Mouse (Mus musculus) embryonic stem cell, embryonic (primary cell): ENCODE results near the gene Tex44.

ENCODE experiments used
- CTCF ChIA-PET, 4 experiments: fragments of 300-600 bp in 2 of 4; fragments of 350-600 bp in 2 of 4; sonication (Branson Sonifier 250); formaldehyde crosslinking; loops; one replicate each; lab custom pipeline; 2022; ENCODE audit warnings: inconsistent platforms in 2 of 4; lab: Charles Lee
- POLR2A ChIA-PET, 4 experiments: fragments of 300-600 bp in 2 of 4; fragments of 350-600 bp in 2 of 4; sonication (Branson Sonifier 250); formaldehyde crosslinking; loops; one replicate each; lab custom pipeline; 2022; ENCODE audit warnings: antibody characterized with exemption in 4 of 4, inconsistent platforms in 1 of 4; lab: Charles Lee

The Tex44 gene

GRCm38 (mm10) chr1:86447596-86448171 is 21.6 kb downstream of the Tex44 start:
- POLR2A ChIA-PET, result interaction anchor here in 3 of 4 experiments (0.7 to 22.9 kb wide), 31 partner anchors 8 to 89 kb away, joined by 3 to 638 read pairs (median 4); partner anchors contain the start of genes Ptma (in 3 of the 3) and Ncl (in 1 of the 3)
- CTCF ChIA-PET, result interaction anchor here (0.6 to 1.3 kb wide), 17 partner anchors 17 to 594 kb away, joined by 3 to 7 read pairs (median 4); no protein-coding TSS in a partner anchor

- ChIA-PET CTCF (interaction anchor here in 3 of 4 experiments (0.6 to 1.3 kb wide), 12 partner anchors 8 to 595 kb away, joined by 3 to 7 read pairs (median 4); no protein-coding TSS in a partner anchor), POLR2A (interaction anchor here (0.7 to 22.9 kb wide), 33 partner anchors 9 to 89 kb away, joined by 3 to 638 read pairs (median 4); partner anchors contain the start of genes Ptma (in 3 of the 4) and Ncl (in 1 of the 4))
Observed at GRCm38 (mm10) chr1:86448272-86448671, 22.1 kb downstream of the Tex44 start.

- POLR2A ChIA-PET, result interaction anchor here in 3 of 4 experiments (0.5 to 16.3 kb wide), 17 partner anchors 9 to 1306 kb away, joined by 3 to 380 read pairs (median 5); partner anchors contain the start of genes Ptma (in 2 of the 3) and Atg16l1 (in 1 of the 3)
- CTCF ChIA-PET, result interaction anchor here in 3 of 4 experiments (0.5 to 1.3 kb wide), 4 partner anchors 18 to 146 kb away, joined by 3 read pairs; no protein-coding TSS in a partner anchor
Observed at GRCm38 (mm10) chr1:86449966-86450365, 23.8 kb downstream of the Tex44 start.

- ChIA-PET POLR2A (interaction anchor here in 3 of 4 experiments (0.5 to 16.3 kb wide), 25 partner anchors 9 to 1574 kb away, joined by 3 to 380 read pairs (median 5); partner anchors contain the start of gene Ptma (in 3 of the 3)), CTCF (interaction anchor here (0.6 to 2.1 kb wide), 9 partner anchors 12 to 112 kb away, joined by 3 to 6 read pairs (median 4); no protein-coding TSS in a partner anchor)
Observed at GRCm38 (mm10) chr1:86452713-86453112, 26.6 kb downstream of the Tex44 start.

- CTCF ChIA-PET, result interaction anchor here in 2 of 4 experiments (0.9 to 1.5 kb wide), 3 partner anchors 14 to 41 kb away, joined by 3 to 4 read pairs (median 3); no protein-coding TSS in a partner anchor
- POLR2A ChIA-PET, result interaction anchor here (0.6 to 16.3 kb wide), 18 partner anchors 9 to 121 kb away, joined by 3 to 380 read pairs (median 4); partner anchors contain the start of genes Ncl (in 1 of the 4) and Ptma (in 1 of the 4)
Observed at GRCm38 (mm10) chr1:86456892-86457581, 30.9 kb downstream of the Tex44 start.

- ChIA-PET CTCF (interaction anchor here in 1 of 4 experiments (1.0 kb wide), 1 partner anchor 30 kb away, joined by 3 read pairs; no protein-coding TSS in a partner anchor), POLR2A (interaction anchor here in 3 of 4 experiments (0.7 to 2.3 kb wide), 24 partner anchors 8 to 72 kb away, joined by 3 to 16 read pairs (median 3); partner anchors contain the start of gene Ptma (in 2 of the 3))
Observed at GRCm38 (mm10) chr1:86459371-86459770, 33.2 kb downstream of the Tex44 start.

GRCm38 (mm10) chr1:86464223-86464874 is 38.2 kb downstream of the Tex44 start:
- ChIA-PET POLR2A (interaction anchor here in 3 of 4 experiments (0.6 to 16.4 kb wide), 27 partner anchors 8 to 711 kb away, joined by 3 to 679 read pairs (median 5); partner anchors contain the start of genes Ptma (in 3 of the 3) and Ncl (in 1 of the 3)), CTCF (interaction anchor here in 2 of 4 experiments (0.6 to 1.6 kb wide), 4 partner anchors 9 to 1212 kb away, joined by 3 to 12 read pairs (median 6); no protein-coding TSS in a partner anchor)

GRCm38 (mm10) chr1:86464875-86465224 is 38.7 kb downstream of the Tex44 start:
- POLR2A ChIA-PET, result interaction anchor here in 3 of 4 experiments (0.6 to 16.4 kb wide), 25 partner anchors 8 to 710 kb away, joined by 3 to 679 read pairs (median 6); partner anchors contain the start of genes Ptma (in 3 of the 3) and Ncl (in 1 of the 3)
- CTCF ChIA-PET, result interaction anchor here in 2 of 4 experiments (0.6 to 1.6 kb wide), 5 partner anchors 8 to 1211 kb away, joined by 3 to 12 read pairs (median 5); no protein-coding TSS in a partner anchor

- POLR2A ChIA-PET, result interaction anchor here (0.6 to 16.4 kb wide), 99 partner anchors 8 to 1323 kb away, joined by 3 to 679 read pairs (median 7); partner anchors contain the start of genes Ptma (in 4 of the 4), Ncl (in 3 of the 4), Cops7b (in 2 of the 4) and Pde6d (in 2 of the 4)
- CTCF ChIA-PET, result interaction anchor here (0.6 to 1.9 kb wide), 38 partner anchors 9 to 719 kb away, joined by 3 to 12 read pairs (median 4); partner anchors contain the start of gene Ptma (in 2 of the 4)
Observed at GRCm38 (mm10) chr1:86467416-86467815, 41.3 kb downstream of the Tex44 start.

GRCm38 (mm10) chr1:86469876-86470275 is 43.7 kb downstream of the Tex44 start:
- ChIA-PET POLR2A (interaction anchor here in 3 of 4 experiments (0.8 to 16.4 kb wide), 17 partner anchors 10 to 65 kb away, joined by 3 to 679 read pairs (median 137); partner anchors contain the start of gene Ptma (in 3 of the 3)), CTCF (interaction anchor here in 3 of 4 experiments (0.8 to 3.6 kb wide), 5 partner anchors 31 to 62 kb away, joined by 3 to 21 read pairs (median 4); partner anchors contain the start of gene Ptma (in 1 of the 3))

GRCm38 (mm10) chr1:86470519-86471181 is 44.5 kb downstream of the Tex44 start:
- ChIA-PET POLR2A (interaction anchor here (0.6 to 16.4 kb wide), 37 partner anchors 11 to 122 kb away, joined by 3 to 679 read pairs (median 6); partner anchors contain the start of gene Ptma (in 3 of the 4)), CTCF (interaction anchor here (0.6 to 3.6 kb wide), 39 partner anchors 11 to 1114 kb away, joined by 3 to 21 read pairs (median 4); partner anchors contain the start of gene Ptma (in 2 of the 4))

- ChIA-PET POLR2A (interaction anchor here (0.5 to 16.4 kb wide), 58 partner anchors 8 to 677 kb away, joined by 3 to 679 read pairs (median 6); partner anchors contain the start of genes Ptma (in 4 of the 4), Ncl (in 2 of the 4), Cops7b (in 1 of the 4) and Pde6d (in 1 of the 4)), CTCF (interaction anchor here (0.6 to 3.6 kb wide), 49 partner anchors 10 to 464 kb away, joined by 3 to 21 read pairs (median 4); partner anchors contain the start of genes Ptma (in 2 of the 4) and Ncl (in 1 of the 4))
Observed at GRCm38 (mm10) chr1:86471504-86471961, 45.4 kb downstream of the Tex44 start.

- POLR2A ChIA-PET, result interaction anchor here (0.5 to 16.4 kb wide), 63 partner anchors 8 to 678 kb away, joined by 3 to 679 read pairs (median 5); partner anchors contain the start of genes Ptma (in 4 of the 4), Ncl (in 2 of the 4), Cops7b (in 1 of the 4) and Pde6d (in 1 of the 4)
- CTCF ChIA-PET, result interaction anchor here (0.6 to 3.6 kb wide), 38 partner anchors 9 to 465 kb away, joined by 3 to 21 read pairs (median 4); partner anchors contain the start of genes Ptma (in 2 of the 4) and Ncl (in 1 of the 4)
Observed at GRCm38 (mm10) chr1:86472197-86472952, 46.2 kb downstream of the Tex44 start.

- POLR2A ChIA-PET, result interaction anchor here (0.7 to 16.4 kb wide), 41 partner anchors 8 to 679 kb away, joined by 3 to 679 read pairs (median 7); partner anchors contain the start of genes Ptma (in 3 of the 4), Ncl (in 2 of the 4), Cops7b (in 1 of the 4) and Pde6d (in 1 of the 4)
- CTCF ChIA-PET, result interaction anchor here (0.6 to 3.6 kb wide), 19 partner anchors 9 to 261 kb away, joined by 3 to 21 read pairs (median 4); partner anchors contain the start of gene Ptma (in 2 of the 4)
Observed at GRCm38 (mm10) chr1:86473109-86473760, 47.1 kb downstream of the Tex44 start.
